Mouse (Mus musculus): ENCODE data around the gene 2010111I01Rik. TPM values are rescaled to one million over a fixed set of nuclear protein-coding genes. Genes with fewer than 3 reads are reported as not detected.

2010111I01Rik gene
- polyA plus RNA-seq, 1 experiment from 2014 or later = 16.5 TPM

GRCm38 (mm10) chr13:63032304-63032830, 67.7 kb downstream of the 2010111I01Rik start:
- H3K4me1 ChIP-seq (replicated peaks) = no peaks in the 10 kb centered on the region; the same call in 1 of the 2 replicates
- no peak overlapping the region for H3K4me3 ChIP-seq (replicated peaks)
- ATAC-seq (ENCODE audit: low read depth) = no peak
- no peak overlapping the region for H3K9ac ChIP-seq
- DNase-seq = no peak
- no peaks in the 10 kb centered on the region for H3K36me3 ChIP-seq
- H3K27ac ChIP-seq = no peak overlapping the region
- H3K27me3 ChIP-seq = no peaks in the 10 kb centered on the region
- no peak overlapping the region for H3K4me2 ChIP-seq
- 78% methylated on average over 5 of the region's 5 CpGs for WGBS (ENCODE audit: insufficient replicate concordance)
- H3K9me3 ChIP-seq (replicated peaks) = no peaks in the 10 kb centered on the region

GRCm38 (mm10) chr13:63032958-63033357, 68.3 kb downstream of the 2010111I01Rik start:
- H3K36me3 ChIP-seq = no peaks in the 10 kb centered on the region
- no peak overlapping the region for H3K4me3 ChIP-seq (replicated peaks)
- ATAC-seq (ENCODE audit: low read depth) (no peak), DNase-seq (no peak)
- H3K27me3 ChIP-seq = no peaks in the 10 kb centered on the region
- 76% methylated on average over 8 of the region's 8 CpGs for WGBS (ENCODE audit: insufficient replicate concordance)
- no peaks in the 10 kb centered on the region; the same call in 1 of the 2 replicates for H3K4me1 ChIP-seq (replicated peaks)
- no peak overlapping the region for H3K4me2 ChIP-seq
- no peak overlapping the region for H3K27ac ChIP-seq
- no peak overlapping the region for H3K9ac ChIP-seq
- H3K9me3 ChIP-seq (replicated peaks) = no peaks in the 10 kb centered on the region

- Histone ChIP-seq H3K9ac (no peak overlapping the region), H3K36me3 (no peaks in the 10 kb centered on the region), H3K9me3 (replicated peaks) (no peaks in the 10 kb centered on the region), H3K27ac (no peak overlapping the region), H3K27me3 (no peaks in the 10 kb centered on the region), H3K4me2 (no peak overlapping the region), H3K4me3 (replicated peaks) (no peak overlapping the region), H3K4me1 (replicated peaks) (no peaks in the 10 kb centered on the region; the same call in 1 of the 2 replicates)
- 83% methylated on average over 2 of the region's 2 CpGs for WGBS (ENCODE audit: insufficient replicate concordance)
- ATAC-seq (ENCODE audit: low read depth) = no peak
- DNase-seq = no peak
Observed at GRCm38 (mm10) chr13:63033364-63033763, 68.7 kb downstream of the 2010111I01Rik start.

GRCm38 (mm10) chr13:63034666-63035065, 70.0 kb downstream of the 2010111I01Rik start:
- no peak overlapping the region for H3K4me2 ChIP-seq
- 58% methylated on average over 4 of the region's 4 CpGs for WGBS (ENCODE audit: insufficient replicate concordance)
- DNase-seq (no peak), ATAC-seq (ENCODE audit: low read depth) (no peak)
- H3K4me3 ChIP-seq (replicated peaks) = no peak overlapping the region
- no peaks in the 10 kb centered on the region for H3K9me3 ChIP-seq (replicated peaks)
- H3K27me3 ChIP-seq = no peaks in the 10 kb centered on the region
- H3K36me3 ChIP-seq = no peaks in the 10 kb centered on the region
- H3K4me1 ChIP-seq (replicated peaks) = peaks cover 4% of the 10 kb centered on the region
- no peak overlapping the region for H3K27ac ChIP-seq
- H3K9ac ChIP-seq = no peak overlapping the region

DNA sequence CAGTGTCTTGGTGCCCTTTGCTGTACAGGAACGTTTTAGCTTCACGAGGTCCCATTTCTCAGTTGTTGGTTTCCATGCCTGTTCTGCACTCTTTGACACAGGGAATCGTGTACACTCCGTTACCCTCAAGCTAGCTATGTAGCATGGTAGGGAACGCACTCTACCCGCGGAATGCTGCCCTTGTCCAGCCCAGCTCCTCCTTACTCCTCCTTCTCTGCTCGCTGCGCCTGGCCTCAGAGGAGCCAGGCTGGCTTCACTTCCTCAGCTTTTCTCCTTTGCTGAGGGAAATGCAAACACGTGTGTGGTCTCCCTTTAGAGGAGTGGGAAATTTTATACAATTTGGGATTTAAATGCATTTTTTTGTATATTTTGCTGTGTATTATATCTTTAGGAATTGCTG, 73.2 kb downstream of the 2010111I01Rik start:
- no peak for DNase-seq
- H3K27me3 ChIP-seq = no peaks in the 10 kb centered on the region
- no peak overlapping the region for H3K27ac ChIP-seq
- H3K4me3 ChIP-seq (replicated peaks) = no peak overlapping the region
- ATAC-seq (ENCODE audit: low read depth) = no peak
- no peaks in the 10 kb centered on the region for H3K36me3 ChIP-seq
- no peak overlapping the region for H3K9ac ChIP-seq
- no peak overlapping the region for H3K4me2 ChIP-seq
- 56% methylated on average over 10 of the region's 10 CpGs for WGBS (ENCODE audit: insufficient replicate concordance)
- H3K9me3 ChIP-seq (replicated peaks) = no peaks in the 10 kb centered on the region
- H3K4me1 ChIP-seq (replicated peaks) = peaks cover 4% of the 10 kb centered on the region; the same call in 1 of the 2 replicates

DNA sequence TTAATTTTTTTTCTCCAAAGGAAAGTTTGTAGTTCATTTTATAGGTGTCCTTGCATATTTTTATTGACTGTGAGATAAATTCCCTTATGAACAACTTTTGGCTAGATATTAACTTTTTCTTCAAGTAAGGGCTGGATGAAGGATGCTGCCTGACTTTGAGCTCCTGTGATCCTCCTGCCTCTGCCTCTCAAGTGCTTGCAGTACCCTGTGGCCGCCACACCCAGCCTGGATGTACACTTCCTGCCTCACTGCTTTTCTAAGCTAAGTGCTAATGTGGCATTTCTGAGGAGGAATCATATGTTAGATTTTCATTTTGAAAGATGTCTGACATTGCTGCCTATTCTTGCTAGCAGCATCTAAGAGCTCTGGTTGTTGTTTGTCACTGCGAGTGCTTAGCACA, 73.7 kb downstream of the 2010111I01Rik start:
- peaks cover 4% of the 10 kb centered on the region; the same call in 1 of the 2 replicates for H3K4me1 ChIP-seq (replicated peaks)
- no peak overlapping the region for H3K4me3 ChIP-seq (replicated peaks)
- H3K9ac ChIP-seq = no peak overlapping the region
- DNase-seq (no peak), ATAC-seq (ENCODE audit: low read depth) (no peak)
- no peak overlapping the region for H3K4me2 ChIP-seq
- no peaks in the 10 kb centered on the region for H3K9me3 ChIP-seq (replicated peaks)
- no peak overlapping the region for H3K27ac ChIP-seq
- WGBS (ENCODE audit: insufficient replicate concordance) = 65% methylated on average over 2 of the region's 2 CpGs
- no peaks in the 10 kb centered on the region for H3K36me3 ChIP-seq
- H3K27me3 ChIP-seq = no peaks in the 10 kb centered on the region

GRCm38 (mm10) chr13:63038871-63039270, 74.2 kb downstream of the 2010111I01Rik start:
- no peak overlapping the region for H3K4me2 ChIP-seq
- H3K9me3 ChIP-seq (replicated peaks) = no peaks in the 10 kb centered on the region
- no peak overlapping the region for H3K4me3 ChIP-seq (replicated peaks)
- DNase-seq = no peak
- no peak overlapping the region for H3K9ac ChIP-seq
- no peaks in the 10 kb centered on the region for H3K27me3 ChIP-seq
- no peak overlapping the region for H3K27ac ChIP-seq
- no peaks in the 10 kb centered on the region for H3K36me3 ChIP-seq
- peaks cover 4% of the 10 kb centered on the region; the same call in 1 of the 2 replicates for H3K4me1 ChIP-seq (replicated peaks)
- ATAC-seq (ENCODE audit: low read depth) = no peak
- 53% methylated on average over 1 of the region's 1 CpGs for WGBS (ENCODE audit: insufficient replicate concordance)

- Histone ChIP-seq H3K27me3 (no peaks in the 10 kb centered on the region), H3K27ac (no peak overlapping the region), H3K4me2 (no peak overlapping the region), H3K9me3 (replicated peaks) (no peaks in the 10 kb centered on the region), H3K4me3 (replicated peaks) (no peak overlapping the region), H3K4me1 (replicated peaks) (peaks cover 4% of the 10 kb centered on the region; the same call in 1 of the 2 replicates), H3K9ac (no peak overlapping the region), H3K36me3 (no peaks in the 10 kb centered on the region)
- DNase-seq (no peak), ATAC-seq (ENCODE audit: low read depth) (no peak)
- WGBS (ENCODE audit: insufficient replicate concordance) = 26% methylated on average over 6 of the region's 6 CpGs
Observed at GRCm38 (mm10) chr13:63039326-63039725, 74.6 kb downstream of the 2010111I01Rik start.

DNA sequence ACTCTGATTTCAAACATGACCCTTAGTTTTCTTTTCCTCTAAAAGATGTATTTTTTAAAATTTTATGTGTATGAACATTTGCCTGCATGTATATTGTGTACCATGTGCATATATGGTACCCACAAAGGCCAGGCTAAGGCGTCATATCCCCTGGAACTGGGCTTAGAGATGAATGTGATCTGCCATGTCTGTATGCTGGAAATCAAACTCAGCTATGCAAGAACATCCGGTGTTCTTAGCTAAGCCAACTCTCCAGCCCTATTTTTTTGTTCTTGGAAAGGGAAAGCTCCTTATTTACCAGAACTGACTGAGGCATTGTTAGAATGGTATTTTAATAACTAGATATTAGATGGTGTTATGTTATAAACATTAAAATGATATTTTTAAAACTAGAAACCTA, 75.2 kb downstream of the 2010111I01Rik start:
- Histone ChIP-seq H3K9ac (no peak overlapping the region), H3K4me1 (replicated peaks) (peaks cover 4% of the 10 kb centered on the region; the same call in 1 of the 2 replicates), H3K4me3 (replicated peaks) (no peak overlapping the region), H3K27ac (no peak overlapping the region), H3K27me3 (no peaks in the 10 kb centered on the region), H3K4me2 (no peak overlapping the region), H3K36me3 (no peaks in the 10 kb centered on the region), H3K9me3 (replicated peaks) (no peaks in the 10 kb centered on the region)
- ATAC-seq (ENCODE audit: low read depth) = no peak
- DNase-seq = no peak
- WGBS (ENCODE audit: insufficient replicate concordance) = 66% methylated on average over 2 of the region's 2 CpGs

DNA sequence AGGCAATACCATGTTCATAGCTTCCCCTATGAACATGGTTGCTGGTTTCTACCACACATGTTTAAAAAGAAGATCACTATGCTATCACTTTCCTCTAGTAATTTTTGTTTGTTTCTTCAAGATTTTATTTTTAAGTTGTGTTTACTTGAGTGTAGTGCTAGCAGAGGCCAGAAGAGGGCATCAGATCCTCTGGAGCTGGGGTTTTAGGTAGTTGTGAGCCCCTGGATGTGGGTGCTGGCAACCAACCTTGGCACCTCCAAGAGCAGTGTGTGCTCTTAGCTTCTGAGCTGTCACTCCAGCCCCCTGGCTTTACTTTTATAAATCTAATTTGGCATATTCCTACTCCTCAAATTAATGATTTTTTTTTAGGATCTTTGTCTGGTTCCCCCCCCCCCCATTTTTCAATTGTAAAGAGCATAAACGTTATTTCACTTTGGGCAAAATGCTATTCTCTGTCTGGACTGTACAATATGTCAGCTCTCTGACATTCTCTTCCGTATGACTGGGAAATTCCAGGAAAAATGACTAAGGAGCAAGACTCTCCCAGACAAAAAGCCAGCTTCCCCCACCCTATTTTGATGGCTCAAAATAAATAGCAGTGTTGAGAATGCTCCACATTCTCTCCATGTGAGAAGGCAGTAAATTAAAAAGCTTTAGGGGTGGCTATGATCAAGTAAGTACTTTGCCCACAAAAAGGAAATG, 81.0 kb downstream of the 2010111I01Rik start:
- no peak overlapping the region for H3K27ac ChIP-seq
- no peaks in the 10 kb centered on the region for H3K9me3 ChIP-seq (replicated peaks)
- no peaks in the 10 kb centered on the region for H3K27me3 ChIP-seq
- H3K4me1 ChIP-seq (replicated peaks) = no peaks in the 10 kb centered on the region
- WGBS (ENCODE audit: insufficient replicate concordance) = 64% methylated on average over 2 of the region's 2 CpGs
- DNase-seq (no peak), ATAC-seq (ENCODE audit: low read depth) (no peak)
- no peaks in the 10 kb centered on the region for H3K36me3 ChIP-seq
- no peak overlapping the region for H3K4me2 ChIP-seq
- no peak overlapping the region for H3K9ac ChIP-seq
- H3K4me3 ChIP-seq (replicated peaks) = no peak overlapping the region

- Histone ChIP-seq H3K9ac (no peak overlapping the region), H3K36me3 (no peaks in the 10 kb centered on the region), H3K27ac (no peak overlapping the region), H3K27me3 (no peaks in the 10 kb centered on the region), H3K4me2 (no peak overlapping the region), H3K4me1 (replicated peaks) (no peaks in the 10 kb centered on the region), H3K4me3 (replicated peaks) (no peak overlapping the region), H3K9me3 (replicated peaks) (no peaks in the 10 kb centered on the region)
- ATAC-seq (ENCODE audit: low read depth) = no peak
- whole genome bisulfite sequencing (ENCODE audit: insufficient replicate concordance) = 40% methylated on average over 7 of the region's 7 CpGs
- peak; percentile 13 for DNase-seq
Observed at GRCm38 (mm10) chr13:63046206-63047020, 81.7 kb downstream of the 2010111I01Rik start.
